Mouse (Mus musculus) lung, postnatal 0 days (tissue): ENCODE measurements around the gene B4galt5.
A peak's percentile ranks its signal among the peaks of the same experiment; 100 is the strongest.

ENCODE experiments used
- CTCF ChIP-seq: IDR thresholded peaks from 2 replicates; pipeline ENCODE4 v1.5.1; 2016; ENCODE audit warnings: antibody characterized with exemption, mild to moderate bottlenecking
- EP300 ChIP-seq: IDR thresholded peaks from 2 replicates; pipeline ENCODE4 v1.6.1; 2016; ENCODE audit warnings: antibody characterized with exemption, mild to moderate bottlenecking, control low read depth

DNA sequence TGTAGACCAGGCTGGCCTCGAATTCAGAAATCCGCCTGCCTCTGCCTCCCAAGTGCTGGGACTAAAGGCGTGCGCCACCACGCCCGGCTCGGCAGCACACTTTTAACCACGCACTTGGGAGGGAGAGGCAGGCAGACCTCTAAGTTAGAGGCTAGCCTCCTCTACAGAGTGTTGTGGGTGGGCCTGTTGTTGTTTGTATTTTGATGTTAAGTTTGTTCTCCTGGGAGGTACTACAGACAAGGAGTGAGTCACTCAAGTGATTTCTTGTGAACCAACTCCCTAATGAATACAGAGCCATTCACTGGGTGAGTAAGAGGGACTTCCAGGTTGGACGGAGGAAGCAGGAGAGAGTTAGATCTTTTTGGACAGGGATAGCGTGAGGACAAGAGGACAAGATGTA, 82.8 kb downstream of the B4galt5 start:
- no peak for TF ChIP-seq CTCF
- TF ChIP-seq EP300, result peak; percentile 3; the same call in 1 of the 2 replicates
